Mouse (Mus musculus) adrenal gland, adult 18-20 months (tissue): ENCODE results near the gene Tbx10. TPM values are rescaled to one million over a fixed set of nuclear protein-coding genes. Genes with fewer than 3 reads are reported as not detected.
"Not testable (repeated sequence)": the region's sequence is repeated elsewhere in the genome, so short reads cannot be mapped to it uniquely, and the experiment has no call there.

Experiments
- DNase-seq, 2 experiments: peaks; one replicate each; pipeline ENCODE4 v3.0.0; 2021 to 2022; ENCODE audit warnings: low spot score in 2 of 2
- total RNA-seq, 2 experiments: library from RNA; stranded (reverse); gene quantifications; 1 replicate in 1 of 2; 2 replicates in 1 of 2; pipeline ENCODE4 v1.2.3; 2021

The Tbx10 gene
- total RNA-seq, 2 experiments from 2014 or later, result not detected

DNA sequence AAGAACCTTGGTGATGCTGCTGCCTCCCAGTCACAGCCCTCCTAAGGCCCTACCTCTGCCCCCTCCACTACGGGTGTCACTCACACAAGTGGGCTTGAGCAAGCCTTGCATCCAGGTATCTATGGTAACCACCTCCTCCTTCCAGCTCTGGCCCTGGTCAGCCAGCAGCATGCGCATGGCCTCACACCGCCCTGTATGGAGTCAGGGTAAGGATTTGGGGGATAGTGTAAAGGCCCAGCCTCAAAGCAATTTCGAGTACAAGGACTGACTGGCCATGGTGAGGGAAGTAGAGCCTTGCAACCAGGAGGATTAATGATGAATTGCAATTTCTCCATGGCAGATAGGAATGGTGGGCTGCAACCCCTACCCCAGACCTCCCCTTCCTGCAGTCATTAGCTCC, 48.9 kb downstream of the Tbx10 start:
- not testable (repeated sequence) for DNase-seq

DNA sequence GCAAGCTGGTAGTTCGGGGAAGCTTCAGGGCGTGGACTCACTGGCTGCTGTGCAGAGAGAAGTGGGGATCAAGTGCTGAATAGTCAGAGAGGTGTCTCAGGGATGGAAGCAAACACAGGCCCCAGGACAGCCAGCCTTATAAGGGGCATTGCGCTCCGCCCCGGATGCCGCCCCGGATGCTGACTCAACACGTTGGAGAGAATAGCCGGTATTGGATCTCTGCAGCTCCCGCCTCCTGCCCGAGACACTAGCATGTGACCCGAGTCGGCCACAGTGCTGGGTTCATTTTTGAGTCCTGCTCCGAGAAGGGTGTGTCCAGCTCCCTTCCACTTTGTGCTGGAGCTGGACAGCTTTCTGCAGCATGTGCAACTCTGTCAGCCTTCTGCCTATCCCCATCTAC, 49.6 kb downstream of the Tbx10 start:
- no peak for DNase-seq

GRCm38 (mm10) chr19:4044109-4044508, 51.6 kb downstream of the Tbx10 start:
- DNase-seq, result not testable (repeated sequence)

GRCm38 (mm10) chr19:4045966-4046865, 53.7 kb downstream of the Tbx10 start, which contains the start of gene Gstp2:
Gene Gstp2, minus strand, starts transcription at chr19:4046023.
- DNase-seq, result peak; percentile 58 to 65

- no peak for DNase-seq
These were observed 54.3 kb downstream of the Tbx10 start for GRCm38 (mm10) chr19:4046866-4047254.

GRCm38 (mm10) chr19:4047859-4048258, 55.3 kb downstream of the Tbx10 start:
- peak; percentile 82 to 84 for DNase-seq

DNA sequence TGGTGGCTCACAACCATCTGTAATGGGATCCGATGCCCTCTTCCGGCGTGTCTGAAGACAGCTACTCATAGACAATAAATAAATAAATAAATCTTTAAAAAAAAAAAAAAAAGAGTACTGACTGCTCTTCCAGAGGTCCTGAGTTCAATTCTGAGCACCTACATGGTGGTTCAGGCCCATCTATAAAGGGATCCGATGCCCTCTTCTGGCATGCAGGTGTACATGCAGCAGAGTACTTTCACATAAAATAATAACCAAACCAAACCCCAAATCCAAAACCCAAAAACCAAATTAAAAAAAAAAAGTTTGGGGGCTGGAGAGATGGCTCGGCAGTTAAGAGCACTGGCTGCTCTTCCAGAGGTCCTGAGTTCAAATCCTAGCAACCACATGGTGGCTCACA, 56.5 kb downstream of the Tbx10 start:
- DNase-seq, result not testable (repeated sequence)

Other genes with a start within 250 kb of the Tbx10 start
- 10 to 100 TPM; 40.3 to 47.9 TPM for gene Kmt5b, start 225.3 kb upstream of the Tbx10 start, total RNA-seq
- 100 to 1,000 TPM in 1 of 2 experiments, 10 to 100 TPM in 1; 82.1 to 271 TPM for gene Chka, start 141.0 kb upstream of the Tbx10 start, total RNA-seq
- gene Tcirg1, start 85.6 kb upstream of the Tbx10 start, total RNA-seq, result 10 to 100 TPM; 66.3 to 84.7 TPM
- 100 to 1,000 TPM; 344 to 380 TPM for gene Ndufs8, start 80.0 kb upstream of the Tbx10 start, total RNA-seq
- 100 to 1,000 TPM in 1 of 2 experiments, 10 to 100 TPM in 1; 14.4 to 169 TPM for gene Aldh3b1, start 62.9 kb upstream of the Tbx10 start, total RNA-seq
- 10 to 100 TPM; 53.3 to 64.4 TPM for gene Unc93b1, start 57.6 kb upstream of the Tbx10 start, total RNA-seq
- 1 to 10 TPM in 1 of 2 experiments, under 1 TPM in 1; 0.29 to 1.0 TPM for gene Aldh3b3, start 34.1 kb upstream of the Tbx10 start, total RNA-seq
- 10 to 100 TPM in 1 of 2 experiments, 1 to 10 TPM in 1; 6.7 to 13.8 TPM for gene Aldh3b2, start 20.4 kb upstream of the Tbx10 start, total RNA-seq
- 10 to 100 TPM; 16.1 to 20.8 TPM for gene Acy3, start 6.2 kb upstream of the Tbx10 start, total RNA-seq
- 10 to 100 TPM; 27.6 to 33.3 TPM for gene Nudt8, start 7.8 kb downstream of the Tbx10 start, total RNA-seq
- gene Gm49405, start 7.9 kb downstream of the Tbx10 start, total RNA-seq, result 1 to 10 TPM; 1.1 TPM
- 1 to 10 TPM; 1.9 to 2.4 TPM for gene Doc2g, start 10.6 kb downstream of the Tbx10 start, total RNA-seq
- 100 to 1,000 TPM; 359 to 601 TPM for gene Ndufv1, start 20.1 kb downstream of the Tbx10 start, total RNA-seq
- gene Gstp1, start 45.2 kb downstream of the Tbx10 start, total RNA-seq, result 100 to 1,000 TPM; 392 to 420 TPM
- gene Gstp2, start 53.3 kb downstream of the Tbx10 start, total RNA-seq, result 10 to 100 TPM; 50.2 to 66.1 TPM
- 1 to 10 TPM; 2.0 to 2.1 TPM for gene Gstp3, start 66.8 kb downstream of the Tbx10 start, total RNA-seq
- gene Cabp2, start 88.8 kb downstream of the Tbx10 start, total RNA-seq, result not detected
- 100 to 1,000 TPM; 125 to 147 TPM for gene Cdk2ap2, start 104.4 kb downstream of the Tbx10 start, total RNA-seq
- 100 to 1,000 TPM in 1 of 2 experiments, 10 to 100 TPM in 1; 85.6 to 115 TPM for gene Pitpnm1, start 107.2 kb downstream of the Tbx10 start, total RNA-seq
- 100 to 1,000 TPM; 119 to 121 TPM for gene Aip, start 133.1 kb downstream of the Tbx10 start, total RNA-seq
- not detected for gene Gpr152, start 147.0 kb downstream of the Tbx10 start, total RNA-seq
- under 1 TPM; 0.16 to 0.60 TPM for gene Cabp4, start 151.3 kb downstream of the Tbx10 start, total RNA-seq
- 100 to 1,000 TPM; 145 to 150 TPM for gene Coro1b, start 155.9 kb downstream of the Tbx10 start, total RNA-seq
- 1 to 10 TPM; 3.2 to 3.3 TPM for gene Ptprcap, start 160.9 kb downstream of the Tbx10 start, total RNA-seq
- gene Rps6kb2, start 170.6 kb downstream of the Tbx10 start, total RNA-seq, result 10 to 100 TPM; 30.2 to 36.3 TPM
- 1 to 10 TPM; 3.2 to 3.5 TPM for gene Carns1, start 182.7 kb downstream of the Tbx10 start, total RNA-seq
- 1 to 10 TPM; 1.1 to 1.6 TPM for gene Tbc1d10c, start 198.5 kb downstream of the Tbx10 start, total RNA-seq
- 100 to 1,000 TPM; 353 to 384 TPM for gene Ppp1ca, start 199.3 kb downstream of the Tbx10 start, total RNA-seq
- gene Rad9a, start 208.9 kb downstream of the Tbx10 start, total RNA-seq, result 1 to 10 TPM; 7.5 to 9.0 TPM
- gene Clcf1, start 221.5 kb downstream of the Tbx10 start, total RNA-seq, result 10 to 100 TPM in 1 of 2 experiments, 1 to 10 TPM in 1; 7.9 to 11.1 TPM
- not detected for gene AC109138.7, start 221.6 kb downstream of the Tbx10 start, total RNA-seq
- 10 to 100 TPM; 41.0 to 44.4 TPM for gene Pold4, start 239.1 kb downstream of the Tbx10 start, total RNA-seq